ENCODE assay signal across 9 mouse cellular contexts in genomic region chr11:79661877-79662545, GRCm38 (mm10).
DNase-seq lines count a peak whose midpoint lies in the region; ATAC-seq lines count a peak whose summit lies in the region.
"Had no signal": no experiment of that assay in that cellular context is flagged by ENCODE, and none has a peak within 500 bp of the region (broad histone marks: within the 10 kb centered on the region; RNA-seq: fewer than 3 reads in every experiment).

No protein-coding gene starts in this region.

- no peak for ATAC-seq in heart, embryonic 13.5 days (ENCODE audit: extremely low read depth, insufficient number of reproducible peaks, low FRiP score, low TSS enrichment)
- no peak for ATAC-seq in hindbrain, embryonic 15.5 days (ENCODE audit: low FRiP score, low read depth)
- no peak for ATAC-seq in limb, embryonic 11.5 days (ENCODE audit: insufficient number of reproducible peaks, low FRiP score, low TSS enrichment, low read depth)
- ATAC-seq in neural tube, embryonic 15.5 days (ENCODE audit: low FRiP score) = no peak
- no peak for ATAC-seq in megakaryocyte progenitor cell, adult 5-6 weeks (replicated peaks; ENCODE audit: poor library complexity)

- H3K27me3 ChIP-seq in heart, embryonic 13.5 days (replicated peaks) = peaks cover 58% of the 10 kb centered on the region
- no peaks in the 10 kb centered on the region for H3K27me3 ChIP-seq in hindbrain, embryonic 15.5 days
- no peaks in the 10 kb centered on the region for H3K27me3 ChIP-seq in limb, embryonic 11.5 days (ENCODE audit: control insufficient read depth, insufficient read depth, low read length)
- H3K27me3 ChIP-seq in neural tube, embryonic 15.5 days (replicated peaks) = no peaks in the 10 kb centered on the region

- WGBS in heart, embryonic 13.5 days = 61% methylated on average over 6 of the region's 6 CpGs
- 70% methylated on average over 6 of the region's 6 CpGs for WGBS in hindbrain, embryonic 15.5 days
- WGBS in limb, embryonic 11.5 days = 35% methylated on average over 6 of the region's 6 CpGs
- WGBS in neural tube, embryonic 15.5 days = 59% methylated on average over 6 of the region's 6 CpGs

- no peaks in the 10 kb centered on the region for H3K9me3 ChIP-seq in heart, embryonic 13.5 days
- H3K9me3 ChIP-seq in hindbrain, embryonic 15.5 days = no peaks in the 10 kb centered on the region
- H3K9me3 ChIP-seq in limb, embryonic 11.5 days (ENCODE audit: control insufficient read depth, low read length) = no peaks in the 10 kb centered on the region
- no peaks in the 10 kb centered on the region for H3K9me3 ChIP-seq in neural tube, embryonic 15.5 days (replicated peaks)

- 0 out of 2 replicates have a peak overlapping the region, but pooled peaks have one; percentile 99 for H3K4me2 ChIP-seq in heart, embryonic 13.5 days
- H3K4me2 ChIP-seq in hindbrain, embryonic 15.5 days = peak overlapping the region; percentile 91
- H3K4me2 ChIP-seq in limb, embryonic 11.5 days (ENCODE audit: low read depth, severe bottlenecking) = peak overlapping the region; percentile 93
- peak overlapping the region; percentile 93 for H3K4me2 ChIP-seq in neural tube, embryonic 15.5 days

- H3K36me3 ChIP-seq in heart, embryonic 13.5 days = no peaks in the 10 kb centered on the region
- no peaks in the 10 kb centered on the region for H3K36me3 ChIP-seq in hindbrain, embryonic 15.5 days
- no peaks in the 10 kb centered on the region for H3K36me3 ChIP-seq in limb, embryonic 11.5 days (ENCODE audit: control insufficient read depth, insufficient read depth, low read length)
- no peaks in the 10 kb centered on the region for H3K36me3 ChIP-seq in neural tube, embryonic 15.5 days

- DNase-seq in heart, postnatal 25 days (ENCODE audit: low spot score) = no peak
- DNase-seq in limb, embryonic 11.5 days (ENCODE audit: low spot score) = no peak
- no peak for DNase-seq in urinary bladder, adult 2 months (ENCODE audit: low spot score)
- no peak for DNase-seq in cerebellum, postnatal 10 days
- DNase-seq: heart, postnatal 4 days had no signal

- intact Hi-C loops in heart, postnatal 25 days (cut with DNase I) = no loop called here

- H3K4me3 ChIP-seq in heart, embryonic 13.5 days = no peak overlapping the region
- H3K4me3 ChIP-seq in hindbrain, embryonic 15.5 days = peak overlapping the region; percentile 53; the same call in 1 of the 2 replicates
- peak overlapping the region; percentile 69; the same call in 1 of the 2 replicates for H3K4me3 ChIP-seq in limb, embryonic 11.5 days (ENCODE audit: low read depth, low read length)
- H3K4me3 ChIP-seq in neural tube, embryonic 15.5 days (replicated peaks) = no peak overlapping the region

- no peak overlapping the region for H3K9ac ChIP-seq in heart, embryonic 13.5 days
- H3K9ac ChIP-seq in hindbrain, embryonic 15.5 days = no peak overlapping the region
- no peak overlapping the region; the same call in 1 of the 2 replicates for H3K9ac ChIP-seq in limb, embryonic 11.5 days (ENCODE audit: low read length)
- no peak overlapping the region for H3K9ac ChIP-seq in neural tube, embryonic 15.5 days (replicated peaks)

- peaks cover 15% of the 10 kb centered on the region for H3K4me1 ChIP-seq in heart, embryonic 13.5 days
- H3K4me1 ChIP-seq in hindbrain, embryonic 15.5 days (replicated peaks) = peaks cover 37% of the 10 kb centered on the region
- peaks cover 17% of the 10 kb centered on the region for H3K4me1 ChIP-seq in limb, embryonic 11.5 days (ENCODE audit: control insufficient read depth, insufficient read depth, low read length)
- peaks cover 28% of the 10 kb centered on the region for H3K4me1 ChIP-seq in neural tube, embryonic 15.5 days

- H3K27ac ChIP-seq in heart, embryonic 13.5 days (replicated peaks) = no peak overlapping the region
- no peak overlapping the region for H3K27ac ChIP-seq in hindbrain, embryonic 15.5 days (replicated peaks)
- H3K27ac ChIP-seq in limb, embryonic 11.5 days (replicated peaks; ENCODE audit: low read depth, low read length) = no peak overlapping the region
- no peak overlapping the region for H3K27ac ChIP-seq in neural tube, embryonic 15.5 days (replicated peaks)

Comparison
In these comparisons a context has a peak if more than half of its experiments do, and no peak if none do; other contexts are left out.
1. H3K4me3 ChIP-seq: peak in hindbrain, embryonic 15.5 days (single experiment) and limb, embryonic 11.5 days (single experiment); none in heart, embryonic 13.5 days (single experiment) and neural tube, embryonic 15.5 days (single experiment).
2. Peak in every context shown above with its lines, with median percentiles within 50 percentile points of each other: H3K4me2 ChIP-seq.